Comparison of ENCODE assay signal across 15 mouse cellular contexts in genomic region chr14:25750448-25751015, GRCm38 (mm10). TPM values are rescaled to one million over a fixed set of nuclear protein-coding genes. Genes with fewer than 3 reads are reported as not detected.
DNase-seq lines count a peak whose midpoint lies in the region; ATAC-seq lines count a peak whose summit lies in the region.
"Had no signal": no experiment of that assay in that cellular context is flagged by ENCODE, and none has a peak within 500 bp of the region (broad histone marks: within the 10 kb centered on the region; RNA-seq: fewer than 3 reads in every experiment).

No protein-coding gene starts in this region.

- peaks cover 51 to 82% of the 10 kb centered on the region in 2 experiments for H3K4me1 ChIP-seq in heart, embryonic 14.5 days (ENCODE audit: control insufficient read depth in 2 of 2, insufficient read depth in 2 of 2, low read length in 2 of 2)
- H3K4me1 ChIP-seq in brown adipose tissue, adult 24 weeks (ENCODE audit: control insufficient read depth, insufficient read depth, insufficient read length, low read length), result peaks cover 25% of the 10 kb centered on the region
- peaks cover 62% of the 10 kb centered on the region for H3K4me1 ChIP-seq in limb, embryonic 12.5 days (replicated peaks)
- peaks cover 24% of the 10 kb centered on the region for H3K4me1 ChIP-seq in hindbrain, embryonic 13.5 days (replicated peaks)
- peaks cover 11% of the 10 kb centered on the region for H3K4me1 ChIP-seq in midbrain, embryonic 14.5 days (ENCODE audit: control insufficient read depth, insufficient read depth, low read length)

- H3K27ac ChIP-seq in heart, embryonic 14.5 days (replicated peaks in 1 of 2; ENCODE audit: control insufficient read depth in 1 of 2, insufficient read depth in 1 of 2, low read depth in 2 of 2, low read length in 2 of 2), result peak overlapping the region in 1 of 2 experiments; percentile 33; a peak in 1 of 4 replicates
- H3K27ac ChIP-seq in brown adipose tissue, adult 24 weeks (replicated peaks; ENCODE audit: low read depth, low read length), result peak overlapping the region; percentile 37; the same call in 1 of the 2 replicates
- peak overlapping the region; percentile 5; the same call in 1 of the 2 replicates for H3K27ac ChIP-seq in limb, embryonic 12.5 days
- no peak overlapping the region for H3K27ac ChIP-seq in hindbrain, embryonic 13.5 days
- H3K27ac ChIP-seq in midbrain, embryonic 14.5 days (replicated peaks; ENCODE audit: low read depth, low read length), result no peak overlapping the region
- H3K27ac ChIP-seq: liver, embryonic 15.5 days had no signal

- ATAC-seq in heart, embryonic 14.5 days (ENCODE audit: insufficient number of reproducible peaks, insufficient read depth, low FRiP score, low read depth), result 0 out of 2 replicates have a peak, but pooled peaks have one; percentile 27
- ATAC-seq in limb, embryonic 12.5 days (ENCODE audit: insufficient number of reproducible peaks, insufficient read depth, low FRiP score, low TSS enrichment, low read depth), result no peak
- no peak for ATAC-seq in hindbrain, embryonic 13.5 days (ENCODE audit: low FRiP score)
- ATAC-seq in midbrain, embryonic 14.5 days (ENCODE audit: low FRiP score, low TSS enrichment), result no peak
- ATAC-seq: hindbrain, embryonic 16.5 days had no signal

- peaks cover 69% of the 10 kb centered on the region for H3K36me3 ChIP-seq in heart, embryonic 14.5 days (ENCODE audit: control insufficient read depth, insufficient read depth, low read length)
- H3K36me3 ChIP-seq in limb, embryonic 12.5 days, result peaks cover 56% of the 10 kb centered on the region
- H3K36me3 ChIP-seq in hindbrain, embryonic 13.5 days, result no peaks in the 10 kb centered on the region
- no peaks in the 10 kb centered on the region for H3K36me3 ChIP-seq in midbrain, embryonic 14.5 days (ENCODE audit: control insufficient read depth, insufficient read depth, low read length)
- H3K36me3 ChIP-seq: G1E had no signal

- no peaks in the 10 kb centered on the region for H3K27me3 ChIP-seq in heart, embryonic 14.5 days (ENCODE audit: control insufficient read depth, insufficient read depth, low read length)
- H3K27me3 ChIP-seq in limb, embryonic 12.5 days, result no peaks in the 10 kb centered on the region
- H3K27me3 ChIP-seq in hindbrain, embryonic 13.5 days, result 0 out of 2 replicates have a peak, but pooled peaks cover 3% of the 10 kb centered on the region
- H3K27me3 ChIP-seq in midbrain, embryonic 14.5 days (ENCODE audit: control insufficient read depth, insufficient read depth, low read length), result no peaks in the 10 kb centered on the region
- H3K27me3 ChIP-seq: liver, embryonic 15.5 days had no signal

- peak; percentile 68 for DNase-seq in adrenal gland, postnatal 14 days
- no peak for DNase-seq in adrenal gland, adult 8-10 months
- no peak for DNase-seq in heart, adult 9 months (ENCODE audit: low spot score in 2 of 2)
- no peak for DNase-seq in midbrain, embryonic 14.5 days
- DNase-seq: B cell, adult 2 months; kidney, adult 9 months; right cerebral cortex, postnatal 14 days; thymus, adult 2 months had no signal

- no peaks in the 10 kb centered on the region for H3K9me3 ChIP-seq in heart, embryonic 14.5 days (ENCODE audit: control insufficient read depth, low read length)
- H3K9me3 ChIP-seq in limb, embryonic 12.5 days, result no peaks in the 10 kb centered on the region
- H3K9me3 ChIP-seq in hindbrain, embryonic 13.5 days, result no peaks in the 10 kb centered on the region
- no peaks in the 10 kb centered on the region for H3K9me3 ChIP-seq in midbrain, embryonic 14.5 days (ENCODE audit: control insufficient read depth, low read length)
- H3K9me3 ChIP-seq: G1E; liver, embryonic 15.5 days had no signal

- 71% methylated on average over 2 of the region's 2 CpGs for WGBS in heart, embryonic 14.5 days
- 72% methylated on average over 2 of the region's 2 CpGs for WGBS in limb, embryonic 12.5 days
- WGBS in hindbrain, embryonic 13.5 days, result 84% methylated on average over 2 of the region's 2 CpGs
- 95% methylated on average over 2 of the region's 2 CpGs for WGBS in midbrain, embryonic 14.5 days

- no peak overlapping the region for H3K4me3 ChIP-seq in heart, embryonic 14.5 days (ENCODE audit: control insufficient read depth in 1 of 2, insufficient read depth in 1 of 2, low read depth in 1 of 2, low read length in 2 of 2)
- H3K4me3 ChIP-seq in brown adipose tissue, adult 24 weeks (ENCODE audit: insufficient read depth, low read depth, low read length), result no peak overlapping the region
- H3K4me3 ChIP-seq in limb, embryonic 12.5 days (replicated peaks), result no peak overlapping the region
- H3K4me3 ChIP-seq in hindbrain, embryonic 13.5 days, result no peak overlapping the region
- H3K4me3 ChIP-seq in midbrain, embryonic 14.5 days (replicated peaks; ENCODE audit: low read depth, low read length), result no peak overlapping the region
- H3K4me3 ChIP-seq: liver, embryonic 15.5 days had no signal

- no peak overlapping the region for H3K4me2 ChIP-seq in heart, embryonic 14.5 days (ENCODE audit: low read length)
- no peak overlapping the region for H3K4me2 ChIP-seq in limb, embryonic 12.5 days
- no peak overlapping the region for H3K4me2 ChIP-seq in hindbrain, embryonic 13.5 days
- no peak overlapping the region for H3K4me2 ChIP-seq in midbrain, embryonic 14.5 days (ENCODE audit: low read length)
- H3K4me2 ChIP-seq: liver, embryonic 15.5 days had no signal

- H3K9ac ChIP-seq in heart, embryonic 14.5 days (ENCODE audit: low read length), result 0 out of 2 replicates have a peak overlapping the region, but pooled peaks have one; percentile 30
- no peak overlapping the region for H3K9ac ChIP-seq in limb, embryonic 12.5 days (replicated peaks)
- no peak overlapping the region for H3K9ac ChIP-seq in hindbrain, embryonic 13.5 days
- H3K9ac ChIP-seq in midbrain, embryonic 14.5 days (replicated peaks; ENCODE audit: low read length), result no peak overlapping the region
- H3K9ac ChIP-seq: liver, embryonic 15.5 days had no signal

RNA-seq across cellular contexts. Expression of gene Zcchc24, which starts 18.3 kb away (rescaled TPM):
- 32.3 and 32.5 TPM in 2 replicates for total RNA-seq in adrenal gland, postnatal 14 days (2021)
- 10 to 100 TPM; 17.8 to 25.0 (median 21.1) TPM for total RNA-seq in adrenal gland, adult 8-10 months (2022)
- polyA plus RNA-seq in heart, embryonic 14.5 days (2014; fragmentation: Nextera tagmentation; extraction: Ambion mirVana), result 31.8 and 33.0 TPM in 2 replicates
- 29.0 and 42.1 TPM in 2 replicates for polyA plus RNA-seq in brown adipose tissue, adult 24 weeks (2012; ENCODE audit: insufficient read depth, insufficient read length, missing spikeins)
- polyA plus RNA-seq in limb, embryonic 12.5 days (2016; fragmentation: Nextera tagmentation; extraction: Ambion mirVana), result 28.6 and 32.6 TPM in 2 replicates
- polyA plus RNA-seq in hindbrain, embryonic 13.5 days (2015; fragmentation: Nextera tagmentation; extraction: Ambion mirVana), result 11.9 and 12.2 TPM in 2 replicates
- polyA plus RNA-seq in midbrain, embryonic 14.5 days (2014; fragmentation: Nextera tagmentation; extraction: Ambion mirVana), result 8.1 and 13.6 TPM in 2 replicates
- polyA plus RNA-seq: G1E had no signal

RNA-seq across cellular contexts. Expression of gene Ppif, which starts 56.6 kb away (rescaled TPM):
- 52.4 and 53.9 TPM in 2 replicates for total RNA-seq in adrenal gland, postnatal 14 days (2021)
- total RNA-seq in adrenal gland, adult 8-10 months (2022), result 10 to 100 TPM; 17.3 to 23.5 (median 19.4) TPM
- polyA plus RNA-seq in heart, embryonic 14.5 days (2014; fragmentation: Nextera tagmentation; extraction: Ambion mirVana), result 99.2 and 105 TPM in 2 replicates
- polyA plus RNA-seq in brown adipose tissue, adult 24 weeks (2012; ENCODE audit: insufficient read depth, insufficient read length, missing spikeins), result 67.7 and 79.0 TPM in 2 replicates
- 29.2 and 32.9 TPM in 2 replicates for polyA plus RNA-seq in limb, embryonic 12.5 days (2016; fragmentation: Nextera tagmentation; extraction: Ambion mirVana)
- 28.0 and 32.0 TPM in 2 replicates for polyA plus RNA-seq in hindbrain, embryonic 13.5 days (2015; fragmentation: Nextera tagmentation; extraction: Ambion mirVana)
- 28.0 and 29.4 TPM in 2 replicates for polyA plus RNA-seq in midbrain, embryonic 14.5 days (2014; fragmentation: Nextera tagmentation; extraction: Ambion mirVana)

Comparison
In these comparisons a context has a peak if more than half of its experiments do, and no peak if none do; other contexts are left out.
1. H3K27ac ChIP-seq: peak in brown adipose tissue, adult 24 weeks (single experiment) and limb, embryonic 12.5 days (single experiment); none in hindbrain, embryonic 13.5 days (single experiment) and midbrain, embryonic 14.5 days (single experiment).